Mouse (Mus musculus) liver, adult 2 months (tissue): ENCODE results near the gene Pip4k2b. TPM values are rescaled to one million over a fixed set of nuclear protein-coding genes. Genes with fewer than 3 reads are reported as not detected.
A peak's percentile ranks its signal among the peaks of the same experiment; 100 is the strongest.

ENCODE experiments used
- DNase-seq: peaks from one replicate; pipeline ENCODE4 v3.0.0-alpha.2; 2011; ENCODE audit warnings: low read depth, low spot score; ENCODE audit errors: extremely low read depth
- H3K27ac ChIP-seq: fragments of 200-500 bp; replicated peaks from 2 replicates; pipeline ENCODE4 v1.5.1; 2012; ENCODE audit warnings: low read depth, mild to moderate bottlenecking, control low read depth, inconsistent platforms, low read length; ENCODE audit not compliant: insufficient read depth
- H3K27me3 ChIP-seq: fragments of 200-500 bp; 2 replicates; pipeline ENCODE4 v1.6.1; 2012; ENCODE audit warnings: mild to moderate bottlenecking, moderate library complexity, low read length, inconsistent platforms; ENCODE audit not compliant: control insufficient read depth, insufficient read depth
- H3K36me3 ChIP-seq: fragments of 200-500 bp; 2 replicates; pipeline ENCODE4 v1.6.1; 2012; ENCODE audit warnings: low read length, inconsistent platforms; ENCODE audit not compliant: control insufficient read depth, insufficient read depth
- H3K4me1 ChIP-seq: fragments of 200-500 bp; 2 replicates; pipeline ENCODE4 v1.6.1; 2011; ENCODE audit warnings: low read length; ENCODE audit not compliant: control insufficient read depth, insufficient read depth
- H3K4me3 ChIP-seq: fragments of 200-500 bp; 2 replicates; pipeline ENCODE4 v1.5.1; 2011; ENCODE audit warnings: low read depth, mild to moderate bottlenecking, control low read depth, low read length, moderate library complexity; ENCODE audit not compliant: insufficient read depth
- H3K79me2 ChIP-seq: fragments of 200-500 bp; 2 replicates; pipeline ENCODE4 v1.6.1; 2012; ENCODE audit warnings: inconsistent platforms, mild to moderate bottlenecking, low read length, moderate library complexity; ENCODE audit not compliant: control insufficient read depth, insufficient read depth
- H3K9ac ChIP-seq: fragments of 200-500 bp; 2 replicates; pipeline ENCODE4 v1.6.1; 2012; ENCODE audit warnings: low read depth, mild to moderate bottlenecking, control low read depth, inconsistent platforms, low read length
- CTCF ChIP-seq: fragments of 200-500 bp; IDR thresholded peaks from 2 replicates; pipeline ENCODE4 v1.5.1; 2011; ENCODE audit warnings: low read depth, low read length, control low read depth
- POLR2A ChIP-seq: fragments of 200-500 bp; IDR thresholded peaks from 2 replicates; pipeline ENCODE4 v1.6.1; 2011; ENCODE audit warnings: low read length, control low read depth; ENCODE audit not compliant: insufficient read depth; ENCODE audit errors: extremely low read depth
- WGBS: fragments of 180-500 bp; shearing (Covaris S2); methylation state at CpG from one replicate; pipeline ENCODE4 v1.1.7; 2018; 5-methylcytosine and 5-hydroxymethylcytosine counted together
- polyA plus RNA-seq: library from polyadenylated mRNA; depleted of rRNA; stranded (reverse); fragments of >200 nt; gene quantifications from 2 replicates; pipeline ENCODE4 v1.2.3, GENCODE M21; 2012
- total RNA-seq: library from RNA; depleted of rRNA; stranded (reverse); fragments of >200 nt; gene quantifications from 2 replicates; pipeline ENCODE4 v1.2.3, GENCODE M21; 2014

Pip4k2b gene
- total and polyA plus RNA-seq, 2 experiments = 4.1 to 10.8 TPM

- no peak overlapping the region for H3K27ac ChIP-seq
- no peaks in the 10 kb centered on the region for H3K27me3 ChIP-seq
- H3K79me2 ChIP-seq = no peaks in the 10 kb centered on the region
- peaks cover 13% of the 10 kb centered on the region; the same call in 1 of the 2 replicates for H3K36me3 ChIP-seq
- H3K4me3 ChIP-seq = no peak overlapping the region
- no peak for DNase-seq
- peaks cover 11% of the 10 kb centered on the region for H3K4me1 ChIP-seq
- no peak for TF ChIP-seq POLR2A
- TF ChIP-seq CTCF = no peak
- 75% methylated on average over 15 of the region's 15 CpGs for WGBS
- H3K9ac ChIP-seq = no peak overlapping the region
These were observed 26.1 kb downstream of the Pip4k2b start for GRCm38 (mm10) chr11:97718281-97718860.

GRCm38 (mm10) chr11:97717369-97718280 is 26.9 kb downstream of the Pip4k2b start:
- TF ChIP-seq POLR2A (no peak), CTCF (no peak)
- no peak overlapping the region for H3K4me3 ChIP-seq
- WGBS = 85% methylated on average over 26 of the region's 26 CpGs

DNA sequence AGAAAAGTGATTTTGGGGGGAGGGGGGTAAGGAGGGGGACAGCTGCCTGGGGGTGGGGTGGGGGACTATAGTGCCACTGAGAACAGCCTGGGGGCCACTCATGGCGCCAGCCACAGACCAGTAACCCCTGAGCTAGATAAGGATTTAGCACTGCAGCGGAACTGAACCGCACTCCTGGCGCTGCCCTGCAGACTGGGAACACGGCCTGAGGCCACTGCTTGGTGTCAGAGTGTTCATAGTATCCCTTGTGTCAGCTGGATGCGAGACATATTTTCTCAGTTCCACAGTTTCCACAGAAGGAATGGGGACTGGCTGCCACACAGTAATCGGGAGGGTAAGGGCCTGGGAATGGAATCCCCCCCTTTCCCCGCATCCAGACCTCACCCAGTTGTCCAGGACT is 28.5 kb downstream of the Pip4k2b start:
- peaks cover 2% of the 10 kb centered on the region; the same call in 1 of the 2 replicates for H3K36me3 ChIP-seq

More at GRCm38 (mm10) chr11:97717369-97718280, 26.9 kb downstream of the Pip4k2b start:
- peaks cover 13% of the 10 kb centered on the region; the same call in 1 of the 2 replicates for H3K36me3 ChIP-seq
- no peaks in the 10 kb centered on the region for H3K79me2 ChIP-seq
- no peak overlapping the region for H3K9ac ChIP-seq
- H3K27me3 ChIP-seq = no peaks in the 10 kb centered on the region
- no peak for DNase-seq
- H3K27ac ChIP-seq = no peak overlapping the region
- H3K4me1 ChIP-seq = peaks cover 14% of the 10 kb centered on the region

GRCm38 (mm10) chr11:97714784-97715760 is 29.4 kb downstream of the Pip4k2b start:
- Histone ChIP-seq H3K9ac (no peak overlapping the region), H3K27ac (peak overlapping the region; percentile 76), H3K4me1 (peaks cover 14% of the 10 kb centered on the region), H3K36me3 (peaks cover 1% of the 10 kb centered on the region; the same call in 1 of the 2 replicates), H3K27me3 (no peaks in the 10 kb centered on the region), H3K4me3 (no peak overlapping the region), H3K79me2 (no peaks in the 10 kb centered on the region)
- TF ChIP-seq CTCF (no peak), POLR2A (no peak)
- WGBS = 62% methylated on average over 14 of the region's 14 CpGs
- DNase-seq = peak; percentile 84

More for the DNA sequence above, 28.5 kb downstream of the Pip4k2b start:
- Histone ChIP-seq H3K4me3 (no peak overlapping the region), H3K27me3 (no peaks in the 10 kb centered on the region), H3K9ac (no peak overlapping the region), H3K79me2 (no peaks in the 10 kb centered on the region), H3K4me1 (peaks cover 14% of the 10 kb centered on the region), H3K27ac (no peak overlapping the region)
- DNase-seq = no peak
- WGBS = 92% methylated on average over 8 of the region's 8 CpGs
- TF ChIP-seq POLR2A = no peak
- no peak for TF ChIP-seq CTCF

GRCm38 (mm10) chr11:97714356-97714755 is 30.1 kb downstream of the Pip4k2b start:
- H3K27ac ChIP-seq = peak overlapping the region; percentile 76
- no peak overlapping the region for H3K4me3 ChIP-seq
- no peak overlapping the region for H3K9ac ChIP-seq
- peaks cover 14% of the 10 kb centered on the region for H3K4me1 ChIP-seq
- H3K79me2 ChIP-seq = no peaks in the 10 kb centered on the region
- TF ChIP-seq POLR2A = no peak
- peak; percentile 12; the same call in 1 of the 2 replicates for TF ChIP-seq CTCF
- H3K27me3 ChIP-seq = no peaks in the 10 kb centered on the region
- peaks cover 1% of the 10 kb centered on the region; the same call in 1 of the 2 replicates for H3K36me3 ChIP-seq
- DNase-seq = peak; percentile 34
- WGBS = 63% methylated on average over 3 of the region's 3 CpGs
